In genomic region chr6:65969386-65970111, GRCm38 (mm10) we compare ENCODE assay signal across 12 mouse cellular contexts. TPM values are rescaled to one million over a fixed set of nuclear protein-coding genes. Genes with fewer than 3 reads are reported as not detected.
A peak's percentile ranks its signal among the peaks of the same experiment; 100 is the strongest.
DNase-seq lines count a peak whose midpoint lies in the region; ATAC-seq lines count a peak whose summit lies in the region.
"Had no signal": no experiment of that assay in that cellular context is flagged by ENCODE, and none has a peak within 500 bp of the region (broad histone marks: within the 10 kb centered on the region; RNA-seq: fewer than 3 reads in every experiment).

No protein-coding gene starts in this region.

- H3K4me2 ChIP-seq in forebrain, embryonic 12.5 days: no peak overlapping the region
- H3K4me2 ChIP-seq in forebrain, embryonic 16.5 days (ENCODE audit: low read length): no peak overlapping the region
- no peak overlapping the region for H3K4me2 ChIP-seq in neural tube, embryonic 13.5 days
- H3K4me2 ChIP-seq: limb, embryonic 13.5 days had no signal

- no peak overlapping the region for H3K4me3 ChIP-seq in forebrain, embryonic 12.5 days (replicated peaks)
- no peak overlapping the region for H3K4me3 ChIP-seq in forebrain, embryonic 16.5 days (replicated peaks; ENCODE audit: low read length)
- H3K4me3 ChIP-seq in neural tube, embryonic 13.5 days: no peak overlapping the region
- H3K4me3 ChIP-seq: limb, embryonic 13.5 days had no signal

- H3K4me1 ChIP-seq in forebrain, embryonic 12.5 days: peaks cover 6% of the 10 kb centered on the region; the same call in 1 of the 2 replicates
- H3K4me1 ChIP-seq in forebrain, embryonic 16.5 days (replicated peaks; ENCODE audit: control insufficient read depth, insufficient read depth, low read length): no peaks in the 10 kb centered on the region
- peaks cover 10% of the 10 kb centered on the region for H3K4me1 ChIP-seq in neural tube, embryonic 13.5 days (replicated peaks)

- WGBS in forebrain, embryonic 12.5 days: 57% methylated on average over 6 of the region's 6 CpGs
- WGBS in forebrain, embryonic 16.5 days: 62% methylated on average over 6 of the region's 6 CpGs
- 64% methylated on average over 6 of the region's 6 CpGs for WGBS in neural tube, embryonic 13.5 days

- H3K9ac ChIP-seq in forebrain, embryonic 12.5 days: no peak overlapping the region
- H3K9ac ChIP-seq in forebrain, embryonic 16.5 days (replicated peaks; ENCODE audit: low read depth, low read length): no peak overlapping the region
- H3K9ac ChIP-seq in neural tube, embryonic 13.5 days: no peak overlapping the region
- H3K9ac ChIP-seq: limb, embryonic 13.5 days had no signal

- H3K27ac ChIP-seq in forebrain, embryonic 12.5 days: no peak overlapping the region
- no peak overlapping the region for H3K27ac ChIP-seq in forebrain, embryonic 16.5 days (ENCODE audit: low read length)
- H3K27ac ChIP-seq in neural tube, embryonic 13.5 days (replicated peaks): peak overlapping the region; percentile 2; the same call in 1 of the 2 replicates
- H3K27ac ChIP-seq: limb, embryonic 13.5 days had no signal

- no peaks in the 10 kb centered on the region for H3K27me3 ChIP-seq in forebrain, embryonic 12.5 days
- H3K27me3 ChIP-seq in forebrain, embryonic 16.5 days (replicated peaks; ENCODE audit: control insufficient read depth, insufficient read depth, low read length): no peaks in the 10 kb centered on the region
- no peaks in the 10 kb centered on the region for H3K27me3 ChIP-seq in neural tube, embryonic 13.5 days
- H3K27me3 ChIP-seq: limb, embryonic 13.5 days had no signal

- no peaks in the 10 kb centered on the region for H3K36me3 ChIP-seq in forebrain, embryonic 12.5 days (replicated peaks)
- no peaks in the 10 kb centered on the region for H3K36me3 ChIP-seq in forebrain, embryonic 16.5 days (ENCODE audit: control insufficient read depth, insufficient read depth)
- no peaks in the 10 kb centered on the region for H3K36me3 ChIP-seq in neural tube, embryonic 13.5 days
- H3K36me3 ChIP-seq: limb, embryonic 13.5 days had no signal

- H3K9me3 ChIP-seq in forebrain, embryonic 12.5 days: no peaks in the 10 kb centered on the region
- H3K9me3 ChIP-seq in forebrain, embryonic 16.5 days (ENCODE audit: control insufficient read depth, low read length): no peaks in the 10 kb centered on the region
- H3K9me3 ChIP-seq in neural tube, embryonic 13.5 days: no peaks in the 10 kb centered on the region
- H3K9me3 ChIP-seq: limb, embryonic 13.5 days had no signal

- ATAC-seq in forebrain, embryonic 12.5 days (ENCODE audit: low FRiP score): 0 out of 2 replicates have a peak, but pooled peaks have one; percentile 17
- no peak for ATAC-seq in forebrain, embryonic 16.5 days
- peak; percentile 70; the same call in 1 of the 2 replicates for ATAC-seq in neural tube, embryonic 13.5 days (ENCODE audit: low read depth)
- ATAC-seq in granulocyte monocyte progenitor cell, adult 5-6 weeks (replicated peaks; ENCODE audit: poor library complexity, severe bottlenecking): no peak
- no peak for ATAC-seq in megakaryocyte progenitor cell, adult 5-6 weeks (replicated peaks; ENCODE audit: poor library complexity)

- peak; percentile 16 to 23 for DNase-seq in cerebellum, adult 18-20 months
- DNase-seq in fibroblast of lung, adult 2 months (ENCODE audit: low read depth): peak; percentile 67
- no peak for DNase-seq in lung, postnatal 10 days
- DNase-seq: heart, postnatal 36 days; kidney, postnatal 25 days; lung, postnatal 14 days had no signal

RNA-seq across cellular contexts. Expression of gene 4930544G11Rik, which starts 17.1 kb away (rescaled TPM):
- not detected in 2 replicates for polyA plus RNA-seq in forebrain, embryonic 12.5 days (2016; fragmentation: Nextera tagmentation; extraction: Ambion mirVana)
- polyA plus RNA-seq in forebrain, embryonic 16.5 days (2015; fragmentation: Nextera tagmentation; extraction: Ambion mirVana): not detected in 2 replicates
- not detected in 2 replicates for polyA plus RNA-seq in neural tube, embryonic 13.5 days (2015; fragmentation: Nextera tagmentation; extraction: Ambion mirVana)
- not detected in 2 replicates for total RNA-seq in granulocyte monocyte progenitor cell, adult 5-6 weeks (2014; fragmentation: Nextera tagmentation)
- total RNA-seq in granulocyte monocyte progenitor cell, adult 5-6 weeks (2017): not detected in 2 replicates
- total RNA-seq in megakaryocyte progenitor cell, adult 5-6 weeks (2015): not detected in 2 replicates
- total RNA-seq in megakaryocyte progenitor cell, adult 5-6 weeks (2017): not detected in 2 replicates
- total RNA-seq: heart, postnatal 36 days had no signal
- polyA plus RNA-seq: limb, embryonic 13.5 days had no signal

Comparison
In these comparisons a context has a peak if more than half of its experiments do, and no peak if none do; other contexts are left out.
1. ATAC-seq: peak in forebrain, embryonic 12.5 days (single experiment) and neural tube, embryonic 13.5 days (single experiment); none in forebrain, embryonic 16.5 days (single experiment), granulocyte monocyte progenitor cell, adult 5-6 weeks (single experiment) and megakaryocyte progenitor cell, adult 5-6 weeks (single experiment).